Mouse (Mus musculus) forebrain, embryonic 14.5 days (tissue): ENCODE measurements around the gene Olfr615. TPM values are rescaled to one million over a fixed set of nuclear protein-coding genes. Genes with fewer than 3 reads are reported as not detected.

Experiments used
- ATAC-seq: fragments of 200-750 bp; cut with Nextera tagmentation; 2 replicates; pipeline ENCODE4 v1.8.0; 2017; ENCODE audit warnings: mild to moderate bottlenecking, moderate library complexity
- DNase-seq: peaks from one replicate; pipeline ENCODE4 v3.0.0-alpha.2; 2015; ENCODE audit warnings: low spot score
- H3K27ac ChIP-seq: fragments of 300-500 bp; sonication (generic); 2 replicates; pipeline ENCODE4 v1.5.1; 2014; ENCODE audit warnings: low read depth, mild to moderate bottlenecking, control low read depth, low read length, moderate library complexity
- H3K27me3 ChIP-seq: fragments of 300-500 bp; sonication (generic); replicated peaks from 2 replicates; pipeline ENCODE4 v1.6.1; 2014; ENCODE audit warnings: low read length, control low read depth, mixed read lengths; ENCODE audit not compliant: control insufficient read depth, insufficient read depth
- H3K36me3 ChIP-seq: fragments of 300-500 bp; sonication (generic); 2 replicates; pipeline ENCODE4 v1.6.1; 2014; ENCODE audit warnings: low read length, control low read depth; ENCODE audit not compliant: control insufficient read depth, insufficient read depth
- H3K4me1 ChIP-seq: fragments of 300-500 bp; sonication (generic); 2 replicates; pipeline ENCODE4 v1.6.1; 2014; ENCODE audit warnings: antibody characterized with exemption, low read length, control low read depth; ENCODE audit not compliant: control insufficient read depth, insufficient read depth
- H3K4me2 ChIP-seq: fragments of 300-500 bp; sonication (generic); 2 replicates; pipeline ENCODE4 v1.6.1; 2014; ENCODE audit warnings: mild to moderate bottlenecking, control low read depth, low read length
- H3K4me3 ChIP-seq: fragments of 300-500 bp; sonication (generic); 2 replicates; pipeline ENCODE4 v1.5.1; 2014; ENCODE audit warnings: low read depth, low read length, control low read depth
- H3K9ac ChIP-seq: fragments of 300-500 bp; sonication (generic); 2 replicates; pipeline ENCODE4 v1.6.1; 2014; ENCODE audit warnings: mild to moderate bottlenecking, low read length, control low read depth, moderate library complexity
- H3K9me3 ChIP-seq: fragments of 300-500 bp; sonication (generic); replicated peaks from 2 replicates; pipeline ENCODE4 v1.6.1; 2016; ENCODE audit warnings: low read length, control low read depth, mixed read lengths; ENCODE audit not compliant: control insufficient read depth
- WGBS: fragments of 180-500 bp; shearing (Covaris S2); extraction: QIAGEN DNeasy Blood & Tissue Kit; methylation state at CpG from one replicate; pipeline ENCODE4 v1.1.7; 2014; 5-methylcytosine and 5-hydroxymethylcytosine counted together
- microRNA-seq: library from miRNA; unstranded; fragments of <30 nt; microRNA quantifications from one replicate; pipeline ENCODE4, GENCODE M21; 2016
- polyA plus RNA-seq: library from polyadenylated mRNA; unstranded; fragments of >200 nt; fragmentation: Nextera tagmentation; extraction: Ambion mirVana; gene quantifications from 2 replicates; pipeline ENCODE4 v1.2.1, GENCODE M21; 2014

Gene Olfr615
- polyA plus RNA-seq, 1 experiment from 2014 or later = not detected

DNA sequence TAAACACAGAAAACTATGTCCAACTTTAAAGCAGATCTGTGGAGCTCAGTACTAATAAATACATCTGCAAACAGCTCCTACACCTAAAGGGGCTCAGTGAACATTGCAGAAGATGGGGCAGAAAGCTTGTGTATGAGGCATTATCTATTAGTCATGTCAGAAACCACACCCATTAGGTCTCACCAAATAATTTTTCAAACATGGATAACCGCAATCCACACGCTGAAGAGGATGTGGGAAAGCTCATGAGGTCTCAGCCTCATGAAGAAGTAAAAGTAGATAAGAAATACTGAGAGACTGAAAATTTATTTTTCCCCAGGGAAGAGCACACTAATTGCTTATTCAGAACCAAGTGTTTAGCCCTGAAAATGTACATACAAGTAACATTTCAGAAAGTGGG is 51.5 kb downstream of the Olfr615 start:
- no peaks in the 10 kb centered on the region for H3K9me3 ChIP-seq
- no peaks in the 10 kb centered on the region for H3K36me3 ChIP-seq
- no peak overlapping the region for H3K27ac ChIP-seq
- no peak overlapping the region for H3K4me3 ChIP-seq
- WGBS = 85% methylated on average over 2 of the region's 2 CpGs
- no peak overlapping the region for H3K9ac ChIP-seq
- H3K4me1 ChIP-seq = no peaks in the 10 kb centered on the region
- no peak for ATAC-seq
- no peak overlapping the region for H3K4me2 ChIP-seq
- H3K27me3 ChIP-seq = no peaks in the 10 kb centered on the region
- DNase-seq = no peak

DNA sequence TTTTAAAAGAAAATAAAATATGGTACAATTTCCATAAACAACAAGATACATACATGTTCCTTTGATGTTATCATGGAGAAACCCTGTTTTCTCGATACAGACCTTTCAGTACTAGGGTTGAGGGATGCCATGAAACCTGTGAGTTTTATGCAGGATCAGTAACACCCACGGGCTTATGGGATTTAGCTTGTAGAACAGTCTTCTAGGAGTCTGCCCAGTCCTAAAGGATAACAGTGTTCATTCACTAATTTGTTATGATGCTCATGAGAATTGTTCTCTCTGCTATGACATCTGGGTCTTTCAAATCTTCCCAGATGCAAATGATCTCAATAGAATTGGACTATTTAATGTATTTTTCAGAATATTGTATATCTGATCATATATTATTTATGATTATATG is 56.6 kb downstream of the Olfr615 start, which contains the start of gene Olfr620:
Gene Olfr620 (minus strand): TSS at position 101 of the 400 bp plus-strand sequence.
- H3K4me2 ChIP-seq = no peak within 1 kb of the TSS
- H3K36me3 ChIP-seq = no peaks in the 10 kb centered on the region
- H3K9me3 ChIP-seq = no peaks in the 10 kb centered on the region
- ATAC-seq (no peak), DNase-seq (no peak)
- no peaks in the 10 kb centered on the region for H3K4me1 ChIP-seq
- WGBS = 76% methylated on average over 2 of the region's 2 CpGs
- no peak within 1 kb of the TSS for H3K9ac ChIP-seq
- H3K4me3 ChIP-seq = no peak within 1 kb of the TSS
- no peaks in the 10 kb centered on the region for H3K27me3 ChIP-seq
- H3K27ac ChIP-seq = no peak within 1 kb of the TSS

Small RNA genes within 50 kb of the gene (microRNA-seq; reads per million reads assigned to microRNA genes)
- not detected for gene Gm26506

Other genes with a start within 250 kb of the Olfr615 start
- not detected in 2 replicates for gene Olfr597, start 239.8 kb upstream of the Olfr615 start, polyA plus RNA-seq
- not detected in 2 replicates for gene Olfr598, start 232.5 kb upstream of the Olfr615 start, polyA plus RNA-seq
- gene Olfr599, start 220.2 kb upstream of the Olfr615 start, polyA plus RNA-seq = not detected in 2 replicates
- gene Olfr600, start 206.4 kb upstream of the Olfr615 start, polyA plus RNA-seq = not detected in 2 replicates
- gene Olfr601, start 193.4 kb upstream of the Olfr615 start, polyA plus RNA-seq = not detected in 2 replicates
- not detected in 2 replicates for gene Olfr603, start 169.9 kb upstream of the Olfr615 start, polyA plus RNA-seq
- gene Usp17lc, start 141.0 kb upstream of the Olfr615 start, polyA plus RNA-seq = not detected in 2 replicates
- not detected in 2 replicates for gene Olfr605, start 110.6 kb upstream of the Olfr615 start, polyA plus RNA-seq
- gene Olfr606, start 107.0 kb upstream of the Olfr615 start, polyA plus RNA-seq = not detected in 2 replicates
- not detected in 2 replicates for gene Olfr607, start 91.9 kb upstream of the Olfr615 start, polyA plus RNA-seq
- not detected in 2 replicates for gene Olfr608, start 86.2 kb upstream of the Olfr615 start, polyA plus RNA-seq
- not detected in 2 replicates for gene Olfr609, start 58.0 kb upstream of the Olfr615 start, polyA plus RNA-seq
- not detected in 2 replicates for gene Olfr610, start 44.0 kb upstream of the Olfr615 start, polyA plus RNA-seq
- not detected in 2 replicates for gene Olfr611, start 35.2 kb upstream of the Olfr615 start, polyA plus RNA-seq
- not detected in 2 replicates for gene Olfr612, start 13.4 kb upstream of the Olfr615 start, polyA plus RNA-seq
- not detected in 2 replicates for gene Olfr613, start 8.0 kb upstream of the Olfr615 start, polyA plus RNA-seq
- gene Olfr616, start 13.1 kb downstream of the Olfr615 start, polyA plus RNA-seq = not detected in 2 replicates
- gene Olfr617, start 17.0 kb downstream of the Olfr615 start, polyA plus RNA-seq = not detected in 2 replicates
- gene Olfr618, start 34.0 kb downstream of the Olfr615 start, polyA plus RNA-seq = not detected in 2 replicates
- gene Olfr619, start 44.5 kb downstream of the Olfr615 start, polyA plus RNA-seq = not detected in 2 replicates
- gene Olfr620, start 56.5 kb downstream of the Olfr615 start, polyA plus RNA-seq = not detected in 2 replicates
- gene Olfr622, start 86.6 kb downstream of the Olfr615 start, polyA plus RNA-seq = not detected in 2 replicates
- not detected in 2 replicates for gene Olfr623, start 107.6 kb downstream of the Olfr615 start, polyA plus RNA-seq
- gene Olfr624, start 115.1 kb downstream of the Olfr615 start, polyA plus RNA-seq = not detected in 2 replicates
- not detected in 2 replicates for gene Olfr625-ps1, start 126.6 kb downstream of the Olfr615 start, polyA plus RNA-seq
- not detected in 2 replicates for gene Olfr243, start 158.6 kb downstream of the Olfr615 start, polyA plus RNA-seq
- not detected in 2 replicates for gene Olfr628, start 174.3 kb downstream of the Olfr615 start, polyA plus RNA-seq
- not detected in 2 replicates for gene Olfr629, start 188.9 kb downstream of the Olfr615 start, polyA plus RNA-seq
- not detected in 2 replicates for gene Olfr630, start 201.3 kb downstream of the Olfr615 start, polyA plus RNA-seq
- not detected in 2 replicates for gene Olfr69, start 215.5 kb downstream of the Olfr615 start, polyA plus RNA-seq
- not detected in 2 replicates for gene Olfr68, start 223.6 kb downstream of the Olfr615 start, polyA plus RNA-seq
- not detected in 2 replicates for gene Olfr67, start 235.7 kb downstream of the Olfr615 start, polyA plus RNA-seq